Comparison of ENCODE assay signal across 9 mouse cellular contexts in genomic region chr10:86491316-86492088, GRCm38 (mm10). TPM values are rescaled to one million over a fixed set of nuclear protein-coding genes. Genes with fewer than 3 reads are reported as not detected.
A peak's percentile ranks its signal among the peaks of the same experiment; 100 is the strongest.
DNase-seq lines count a peak whose midpoint lies in the region; ATAC-seq lines count a peak whose summit lies in the region.
"Had no signal": no experiment of that assay in that cellular context is flagged by ENCODE, and none has a peak within 500 bp of the region (broad histone marks: within the 10 kb centered on the region; RNA-seq: fewer than 3 reads in every experiment).

No protein-coding gene starts in this region.

- no peak overlapping the region for H3K4me3 ChIP-seq in lung, embryonic 16.5 days (ENCODE audit: low read length)
- no peak overlapping the region for H3K4me3 ChIP-seq in intestine, embryonic 16.5 days (ENCODE audit: low read length)
- peak overlapping the region; percentile 49 for H3K4me3 ChIP-seq in neural tube, embryonic 15.5 days (replicated peaks)

- H3K9ac ChIP-seq in lung, embryonic 16.5 days (ENCODE audit: low read length) = no peak overlapping the region
- H3K9ac ChIP-seq in intestine, embryonic 16.5 days (ENCODE audit: low read depth, low read length) = no peak overlapping the region; the same call in 1 of the 2 replicates
- H3K9ac ChIP-seq in neural tube, embryonic 15.5 days (replicated peaks) = peak overlapping the region; percentile 72

- WGBS in lung, embryonic 16.5 days = 17% methylated on average over 3 of the region's 3 CpGs
- 33% methylated on average over 3 of the region's 3 CpGs for WGBS in intestine, embryonic 16.5 days
- WGBS in neural tube, embryonic 15.5 days = 19% methylated on average over 3 of the region's 3 CpGs

- no peak overlapping the region for H3K4me2 ChIP-seq in lung, embryonic 16.5 days (ENCODE audit: low read depth, low read length)
- H3K4me2 ChIP-seq in intestine, embryonic 16.5 days (ENCODE audit: low read depth, low read length) = no peak overlapping the region
- H3K4me2 ChIP-seq in neural tube, embryonic 15.5 days = peak overlapping the region; percentile 70

- H3K4me1 ChIP-seq in lung, embryonic 16.5 days (replicated peaks; ENCODE audit: control insufficient read depth, insufficient read depth, low read length) = no peaks in the 10 kb centered on the region
- H3K4me1 ChIP-seq in intestine, embryonic 16.5 days (ENCODE audit: control insufficient read depth, insufficient read depth, low read length) = no peaks in the 10 kb centered on the region
- peaks cover 31% of the 10 kb centered on the region for H3K4me1 ChIP-seq in neural tube, embryonic 15.5 days

- DNase-seq in cerebellum, postnatal 25 days = peak; percentile 42 to 47
- no peak for DNase-seq in cerebellum, postnatal 36 days
- DNase-seq in lung, postnatal 4 days = no peak
- DNase-seq in ovary, postnatal 14 days (ENCODE audit: low spot score) = no peak
- DNase-seq in thymus, postnatal 0 days (ENCODE audit: low spot score) = no peak
- DNase-seq: thymus, postnatal 4 days had no signal

- no peak overlapping the region for H3K27ac ChIP-seq in lung, embryonic 16.5 days (ENCODE audit: low read length)
- H3K27ac ChIP-seq in intestine, embryonic 16.5 days (ENCODE audit: low read length) = no peak overlapping the region
- H3K27ac ChIP-seq in neural tube, embryonic 15.5 days (replicated peaks) = peak overlapping the region; percentile 91

- peak; percentile 38; the same call in 1 of the 2 replicates for ATAC-seq in lung, embryonic 16.5 days (ENCODE audit: low read depth)
- ATAC-seq in intestine, embryonic 16.5 days = peak; percentile 33
- peak; percentile 93 for ATAC-seq in neural tube, embryonic 15.5 days (ENCODE audit: low FRiP score)

- no peaks in the 10 kb centered on the region for H3K27me3 ChIP-seq in lung, embryonic 16.5 days (ENCODE audit: control insufficient read depth, insufficient read depth, low read depth, low read length)
- H3K27me3 ChIP-seq in intestine, embryonic 16.5 days (replicated peaks; ENCODE audit: control insufficient read depth, insufficient read depth, low read length) = no peaks in the 10 kb centered on the region
- no peaks in the 10 kb centered on the region for H3K27me3 ChIP-seq in neural tube, embryonic 15.5 days (replicated peaks)

- H3K9me3 ChIP-seq in lung, embryonic 16.5 days (ENCODE audit: control insufficient read depth, low read length) = no peaks in the 10 kb centered on the region
- no peaks in the 10 kb centered on the region for H3K9me3 ChIP-seq in intestine, embryonic 16.5 days (ENCODE audit: control insufficient read depth, low read length)
- no peaks in the 10 kb centered on the region for H3K9me3 ChIP-seq in neural tube, embryonic 15.5 days (replicated peaks)

- H3K36me3 ChIP-seq in lung, embryonic 16.5 days (ENCODE audit: control insufficient read depth, insufficient read depth, low read length) = no peaks in the 10 kb centered on the region
- H3K36me3 ChIP-seq in intestine, embryonic 16.5 days (ENCODE audit: control insufficient read depth, insufficient read depth, low read length) = no peaks in the 10 kb centered on the region
- no peaks in the 10 kb centered on the region for H3K36me3 ChIP-seq in neural tube, embryonic 15.5 days

RNA-seq across cellular contexts. Expression of gene Syn3, which starts 7.2 kb away (rescaled TPM):
- 2.2 and 2.8 TPM in 2 replicates for polyA plus RNA-seq in lung, embryonic 16.5 days (2015; fragmentation: Nextera tagmentation; extraction: Ambion mirVana)
- polyA plus RNA-seq in intestine, embryonic 16.5 days (2015; fragmentation: Nextera tagmentation; extraction: Ambion mirVana) = 2.3 and 2.9 TPM in 2 replicates
- polyA plus RNA-seq in neural tube, embryonic 15.5 days (2015; fragmentation: Nextera tagmentation; extraction: Ambion mirVana) = 24.4 and 29.0 TPM in 2 replicates
- 0.98 and 1.1 TPM in 2 replicates for polyA plus RNA-seq in thymus, postnatal 0 days (2015; fragmentation: Nextera tagmentation; extraction: Ambion mirVana)

Comparison
In these comparisons a context has a peak if more than half of its experiments do, and no peak if none do; other contexts are left out.
1. DNase-seq: peak in cerebellum, postnatal 25 days (2 of 2); none in cerebellum, postnatal 36 days (0 of 2), lung, postnatal 4 days (0 of 2), ovary, postnatal 14 days (single experiment) and thymus, postnatal 0 days (single experiment).
2. ATAC-seq: peak in every context shown above with its lines; median percentile 93 in neural tube, embryonic 15.5 days; 38 in lung, embryonic 16.5 days; 33 in intestine, embryonic 16.5 days.